Mouse (Mus musculus): ENCODE measurements at regions not wholly inside any gene's neighbourhood (a gene's known extent, or its start where the extent isn't known, plus 50 kb on each side); places are given as distances from the start of the nearest gene placed in this dataset.

DNA sequence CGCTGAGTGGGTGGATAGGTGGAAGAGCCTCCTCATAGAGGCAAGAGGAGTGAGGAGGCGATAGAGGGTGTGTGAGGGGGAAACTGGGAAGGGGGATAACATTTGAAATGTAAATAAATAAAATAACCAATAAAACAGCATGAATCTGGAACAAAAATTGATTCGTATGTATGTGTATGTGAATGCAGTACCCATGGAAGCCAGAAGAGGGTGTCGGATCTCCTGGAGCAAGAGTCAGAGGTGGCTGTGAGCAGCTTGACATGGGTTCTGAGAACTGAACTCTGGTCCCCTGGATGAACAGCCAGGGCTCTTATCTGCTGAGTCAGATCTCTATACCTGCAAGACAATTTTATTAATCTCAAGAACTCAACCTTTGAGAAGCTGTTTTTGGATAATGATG is 81.4 kb downstream of the Tfap2b start:
- no peak for DNase-seq (ENCODE audit: low spot score in 2 of 2)
- intact Hi-C loops (cut with DNase I) = no loop called here

DNA sequence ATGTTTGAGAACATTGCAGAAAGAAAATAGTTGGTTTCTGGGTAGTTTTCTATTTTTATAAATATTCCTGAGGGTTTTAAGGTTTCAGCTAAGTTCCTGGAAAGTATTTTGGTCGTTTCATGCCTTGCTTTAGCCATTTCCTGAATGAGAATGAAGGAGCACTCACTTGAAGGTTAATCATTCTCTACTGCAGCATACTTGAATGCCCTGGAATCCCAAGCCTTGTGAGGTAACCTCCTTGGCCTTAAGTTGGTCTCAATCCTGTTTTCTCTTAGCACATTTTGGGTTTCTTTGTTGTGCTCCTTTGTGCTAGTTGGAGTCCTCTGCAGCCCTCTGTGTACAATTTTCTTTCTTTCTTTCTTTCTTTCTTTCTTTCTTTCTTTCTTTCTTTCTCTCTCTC is 112.9 kb downstream of the Tfap2b start:
- DNase-seq (ENCODE audit: low spot score in 2 of 2) = no peak
- intact Hi-C loops (cut with DNase I) = no loop called here

DNA sequence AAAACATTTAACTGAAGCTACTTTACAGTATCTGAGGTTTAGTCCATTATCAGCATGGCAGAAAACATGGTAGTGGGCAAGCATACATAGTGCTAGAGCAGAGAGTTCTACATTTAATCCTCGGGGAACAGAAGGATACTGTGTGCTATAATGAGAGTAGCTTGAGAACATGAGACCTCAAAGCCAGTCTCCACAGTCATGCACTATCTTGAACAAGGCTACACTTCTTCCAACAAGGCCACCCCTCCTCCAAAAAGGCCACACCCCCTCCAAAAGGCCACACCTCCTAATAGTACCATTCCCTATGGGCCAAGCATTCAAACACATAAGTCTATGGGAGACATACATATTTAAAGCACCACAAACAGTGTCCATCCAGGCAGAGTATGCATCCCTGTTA is 127.3 kb downstream of the Tfap2b start:
- intact Hi-C loops (cut with DNase I) = no loop called here
- no peak for DNase-seq (ENCODE audit: low spot score in 2 of 2)

DNA sequence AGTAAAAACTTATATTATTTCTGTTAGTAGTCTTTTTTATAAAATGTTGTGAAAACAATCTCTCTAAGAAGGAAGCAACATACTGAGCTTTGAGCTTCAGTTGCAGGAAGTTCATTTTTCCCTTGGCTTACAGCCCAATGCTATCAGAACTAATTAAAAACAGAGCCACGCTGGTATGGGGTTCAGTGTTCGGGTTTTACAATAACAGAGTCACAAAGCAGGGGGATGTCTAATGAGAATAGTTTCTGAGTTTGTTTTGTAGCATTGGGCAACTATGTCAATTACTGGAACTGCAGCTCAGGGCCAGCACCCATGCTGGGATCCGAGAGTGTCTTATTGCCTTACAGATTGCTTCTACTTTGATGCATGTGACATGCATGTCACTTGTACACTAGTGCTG is 128.5 kb downstream of the Tfap2b start:
- no peak for DNase-seq (ENCODE audit: low spot score in 2 of 2)
- intact Hi-C loops (cut with DNase I) = no loop called here

DNA sequence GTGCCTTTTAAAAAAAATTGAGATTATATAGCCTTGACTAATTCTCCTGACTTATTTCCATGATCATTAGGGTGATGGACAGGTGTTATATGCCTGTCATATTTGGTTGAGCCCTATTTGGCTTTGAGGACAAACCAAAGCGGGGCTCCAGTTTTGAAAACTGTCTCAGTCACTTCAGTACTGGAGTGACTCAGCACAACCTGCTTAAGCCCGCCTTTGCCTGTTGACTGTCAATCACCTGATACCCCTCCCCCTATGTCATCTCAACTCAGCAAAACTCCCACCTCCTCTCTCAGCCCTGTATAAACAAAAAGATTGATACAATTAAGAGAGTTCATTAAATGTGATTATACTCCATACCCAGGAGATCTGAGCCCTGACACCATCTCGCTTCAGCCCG is 135.7 kb downstream of the Tfap2b start:
- intact Hi-C loops (cut with DNase I) = no loop called here
- DNase-seq (ENCODE audit: low spot score in 2 of 2) = no peak

DNA sequence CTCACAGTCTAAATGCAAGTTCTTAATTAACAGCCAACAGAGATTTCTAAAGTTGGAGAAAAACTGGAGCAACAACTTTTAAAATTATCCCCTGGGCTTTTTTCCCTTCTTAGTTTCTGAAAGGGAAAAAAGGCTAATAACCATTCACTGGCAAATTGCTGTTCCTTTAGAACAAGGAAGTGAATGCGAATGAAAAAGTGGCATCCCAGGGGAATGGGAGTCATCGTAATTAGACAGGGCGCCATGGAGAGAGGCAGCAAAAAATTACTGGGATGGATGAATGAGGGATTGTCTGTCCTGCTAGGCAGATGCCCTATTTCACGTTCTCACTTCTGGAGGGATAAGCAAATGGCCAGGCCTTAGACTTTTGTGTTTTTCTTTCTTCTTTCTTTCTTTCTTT is 141.8 kb downstream of the Tfap2b start:
- no peak for DNase-seq (ENCODE audit: low spot score in 2 of 2)
- intact Hi-C loops (cut with DNase I) = no loop called here

DNA sequence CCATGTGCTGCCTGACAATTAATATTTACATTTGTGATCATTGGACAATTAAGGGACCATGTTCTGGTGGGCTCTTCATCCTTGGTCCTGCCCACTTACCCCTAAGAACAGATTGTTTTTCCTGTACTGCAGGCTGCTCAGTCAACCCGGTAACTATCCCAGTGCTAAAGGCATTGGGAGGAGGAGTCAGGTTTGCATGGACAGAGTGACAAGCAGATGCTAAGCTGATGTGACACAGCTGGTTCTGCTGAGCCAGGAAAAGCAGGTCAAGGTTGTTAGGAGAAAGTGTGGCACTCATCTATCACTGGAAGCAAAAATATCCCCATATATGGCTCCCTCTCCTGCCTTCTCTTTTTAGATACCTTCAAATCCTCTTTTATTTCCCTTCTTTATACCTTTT is 176.1 kb downstream of the Tfap2b start:
- DNase-seq (ENCODE audit: low spot score in 2 of 2) = no peak
- intact Hi-C loops (cut with DNase I) = no loop called here

DNA sequence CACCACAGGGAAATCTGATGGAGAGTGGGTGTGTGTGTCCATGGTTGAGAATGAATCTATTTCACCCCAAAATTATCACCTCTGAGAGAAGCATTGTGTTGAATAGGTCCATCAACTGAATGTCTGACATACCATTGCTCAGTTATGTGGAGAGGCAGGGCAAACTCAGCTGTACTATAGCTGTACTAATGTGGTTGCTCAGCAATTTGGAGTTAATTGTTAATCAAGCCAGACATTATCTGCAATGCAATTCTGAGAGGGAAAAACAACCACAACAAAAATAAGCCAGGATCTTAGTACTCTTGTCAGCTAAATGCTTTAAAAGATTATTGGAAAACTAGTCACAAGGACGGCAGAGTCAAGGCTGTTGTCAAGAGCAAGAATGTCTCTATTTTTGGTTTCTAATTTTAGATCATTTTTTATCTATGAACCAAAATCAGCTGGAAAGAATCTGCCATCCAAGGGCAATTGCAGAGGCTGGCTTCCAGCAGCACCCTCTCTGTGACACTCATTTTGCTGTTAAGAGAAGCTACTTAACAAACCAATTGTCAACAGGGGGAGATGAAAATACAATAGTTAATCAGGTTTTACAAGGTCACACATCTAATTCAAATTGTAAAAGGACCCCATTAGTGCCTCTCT is 180.3 kb downstream of the Tfap2b start:
- intact Hi-C loops (cut with DNase I) = no loop called here
- DNase-seq (ENCODE audit: low spot score in 2 of 2) = no peak

DNA sequence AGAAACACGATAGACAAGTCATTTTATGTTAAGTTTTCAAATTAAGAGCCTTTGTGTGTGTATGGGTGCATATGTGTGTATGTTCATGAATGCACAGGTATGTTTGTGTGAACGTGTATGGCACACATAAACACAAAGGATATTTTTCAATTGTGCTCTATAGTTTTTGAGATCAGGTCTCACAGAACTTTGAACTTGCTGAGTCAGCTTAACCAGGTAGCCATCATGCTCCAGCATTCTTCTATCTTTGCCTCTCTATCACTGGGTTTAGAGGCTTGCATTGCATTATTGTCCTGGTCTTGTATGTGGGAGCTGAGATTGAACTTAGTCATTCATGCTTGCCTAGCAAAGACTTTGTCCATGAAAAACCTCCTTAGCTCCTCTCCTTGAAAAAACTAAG is 198.8 kb downstream of the Tfap2b start:
- DNase-seq (ENCODE audit: low spot score in 2 of 2) = no peak
- intact Hi-C loops (cut with DNase I) = no loop called here

DNA sequence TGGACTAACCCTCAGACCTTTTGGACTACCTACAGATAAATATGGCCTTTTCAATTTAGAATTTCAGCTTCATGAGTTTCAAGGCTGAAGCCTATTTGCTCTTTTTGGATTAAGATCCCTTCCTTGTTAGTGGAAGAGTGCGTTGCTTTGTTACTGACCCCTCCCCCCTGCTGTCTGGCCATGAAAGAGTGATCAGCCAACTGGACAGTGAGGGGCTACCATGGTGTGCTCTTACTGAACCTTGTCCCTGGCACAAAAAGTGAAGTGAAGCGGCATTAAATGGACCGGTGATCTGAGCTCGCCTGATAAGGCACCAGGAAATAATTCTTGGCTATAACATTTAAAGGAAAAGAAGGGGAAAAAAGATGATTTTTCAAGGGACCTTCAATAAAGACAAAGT is 203.6 kb downstream of the Tfap2b start:
- intact Hi-C loops (cut with DNase I) = no loop called here
- DNase-seq (ENCODE audit: low spot score in 2 of 2) = no peak

DNA sequence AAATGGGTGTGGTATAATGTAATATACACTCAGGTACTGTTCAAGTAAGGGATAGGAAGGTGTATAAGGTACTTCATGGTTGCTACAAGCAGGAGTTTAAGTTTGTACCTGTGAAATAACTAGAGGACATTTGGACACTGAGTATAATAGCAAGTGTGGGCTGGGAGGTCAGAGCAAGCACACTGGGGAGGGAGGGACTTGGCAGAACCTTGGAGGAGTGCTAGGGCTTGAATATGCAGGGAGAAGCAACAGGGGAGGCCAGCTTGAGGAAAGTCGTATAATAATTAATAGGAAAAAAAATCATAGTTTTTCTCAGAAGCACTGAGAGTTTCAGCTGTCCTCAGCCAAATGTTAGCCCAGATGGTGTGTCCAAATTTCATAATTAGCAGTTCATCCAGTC is 212.4 kb downstream of the Tfap2b start:
- DNase-seq (ENCODE audit: low spot score in 2 of 2) = no peak
- intact Hi-C loops (cut with DNase I) = no loop called here

DNA sequence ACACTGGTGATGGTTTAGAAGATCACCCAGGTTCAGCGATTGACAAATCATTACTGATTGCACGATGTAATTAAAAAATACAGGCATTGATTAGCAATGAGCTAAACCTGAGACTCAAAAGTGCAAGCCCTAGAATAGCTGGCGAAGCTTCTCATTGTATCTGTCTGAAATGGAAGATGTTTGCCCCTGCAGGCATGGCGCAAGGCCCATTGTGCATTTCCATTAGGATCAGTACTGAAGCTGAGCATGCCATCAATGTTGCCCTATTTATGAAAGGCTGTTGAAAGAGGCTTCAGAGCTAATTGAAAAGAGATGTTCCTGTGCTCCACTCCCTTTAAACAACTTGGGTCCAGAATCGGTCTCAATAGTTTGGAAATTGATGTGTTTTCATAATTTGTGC is 242.1 kb downstream of the Tfap2b start:
- no peak for DNase-seq (ENCODE audit: low spot score in 2 of 2)
- intact Hi-C loops (cut with DNase I) = no loop called here

DNA sequence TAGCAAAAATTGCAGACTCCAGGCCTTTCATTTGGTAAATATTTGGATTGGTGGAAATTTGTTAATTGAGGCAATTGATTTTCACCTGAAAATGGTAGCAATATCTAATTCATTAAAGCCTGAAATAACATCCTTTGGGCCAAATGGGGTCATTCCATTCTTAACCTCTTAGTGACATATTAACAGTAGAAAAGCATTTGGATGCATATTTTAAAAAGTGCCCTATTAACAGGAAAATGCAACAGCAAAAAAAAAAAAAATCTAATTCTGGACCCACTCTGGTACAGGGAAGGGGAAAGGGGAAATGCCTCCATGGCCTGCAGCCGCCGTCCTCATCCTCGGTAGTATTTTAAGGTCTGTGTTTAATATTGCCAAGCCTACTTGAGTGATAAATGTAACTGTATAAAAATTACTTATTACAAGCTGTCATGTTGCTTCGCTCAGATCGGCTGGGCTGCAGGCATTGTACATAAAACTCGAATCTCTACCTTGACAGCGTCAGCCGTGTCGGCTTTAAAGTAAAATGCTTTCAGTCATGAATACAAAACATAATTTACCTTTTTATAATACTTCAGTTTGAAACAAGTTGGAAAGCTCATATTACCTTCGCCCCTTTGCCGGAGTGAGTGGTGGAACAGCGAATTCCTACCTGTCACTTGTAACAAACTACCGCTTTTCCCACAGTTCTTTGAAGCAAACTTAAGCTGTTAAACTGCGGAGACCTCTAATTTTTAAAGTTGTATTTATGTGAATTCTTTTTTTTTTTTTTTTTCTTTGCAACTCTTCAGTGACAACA is 250.1 kb downstream of the Tfap2b start:
- intact Hi-C loops (cut with DNase I) = no loop called here
- no peak for DNase-seq (ENCODE audit: low spot score in 2 of 2)

DNA sequence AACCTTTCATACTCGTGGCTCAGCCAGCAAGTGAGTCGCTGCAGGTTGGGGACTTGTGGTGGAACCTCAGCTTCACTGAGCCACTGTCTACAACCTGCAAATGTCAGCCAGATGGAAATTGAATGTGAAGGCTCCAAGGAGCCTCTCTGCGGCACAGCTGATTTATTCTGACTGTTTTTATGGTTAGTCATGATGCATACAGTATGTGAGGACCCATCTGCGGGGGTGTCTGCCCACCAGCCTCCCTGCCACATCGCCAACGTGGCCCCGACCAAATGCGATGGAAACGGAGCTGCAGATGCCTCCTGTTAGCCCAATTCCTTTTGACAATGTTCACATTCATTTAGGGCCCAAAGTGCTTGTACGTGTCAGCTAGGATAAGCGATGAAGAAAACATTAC is 251.2 kb downstream of the Tfap2b start:
- peak; percentile 7 to 21 for DNase-seq (ENCODE audit: low spot score in 2 of 2)
- intact Hi-C loops (cut with DNase I) = no loop called here

DNA sequence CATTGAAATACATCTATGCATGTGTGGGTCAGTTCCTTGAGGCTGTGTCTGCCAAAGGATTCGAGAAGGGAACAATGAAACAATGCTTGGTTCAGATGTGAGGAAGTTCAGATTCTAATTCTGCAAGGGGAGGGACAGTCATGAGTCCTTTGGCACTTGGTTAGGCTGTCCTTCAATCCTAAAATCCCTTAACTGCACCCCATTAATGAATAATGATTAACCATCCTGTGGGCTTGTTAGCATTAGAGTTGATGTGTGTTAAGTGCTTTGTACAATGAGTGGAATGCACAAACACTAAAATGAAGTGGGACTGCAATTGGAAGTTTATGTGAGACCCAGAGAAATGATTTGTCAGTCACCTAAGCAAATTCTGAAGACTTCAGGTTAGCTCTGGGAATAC is 264.8 kb downstream of the Tfap2b start:
- intact Hi-C loops (cut with DNase I) = no loop called here
- no peak for DNase-seq (ENCODE audit: low spot score in 2 of 2)
